Mouse (Mus musculus): ENCODE measurements around the gene Igf2bp2. TPM values are rescaled to one million over a fixed set of nuclear protein-coding genes. Genes with fewer than 3 reads are reported as not detected.

The Igf2bp2 gene
- polyA plus RNA-seq, 1 experiment = 1.8 TPM

GRCm38 (mm10) chr16:22184113-22184512 is 21.0 kb upstream of the Igf2bp2 start:
- TF ChIP-seq POLR2A (IDR thresholded peaks at IDR 0.05; ENCODE audit: control insufficient read depth, extremely low read depth, insufficient read depth, low read length, poor library complexity) (no peak), CTCF (IDR thresholded peaks at IDR 0.05; ENCODE audit: borderline replicate concordance, control insufficient read depth, extremely low read depth, insufficient read depth, low read length, poor library complexity) (no peak)
- 97% methylated on average over 5 of the region's 5 CpGs for WGBS
- DNase-seq = no peak
- Histone ChIP-seq H3K4me3 (ENCODE audit: control insufficient read depth, insufficient read depth, low read length) (no peak overlapping the region), H3K4me1 (replicated peaks; ENCODE audit: control insufficient read depth, insufficient read depth, low read length) (no peaks in the 10 kb centered on the region), H3K27ac (ENCODE audit: control insufficient read depth, insufficient read depth, low read length) (no peak overlapping the region), H3K27me3 (ENCODE audit: control insufficient read depth, insufficient read depth, low read length) (no peaks in the 10 kb centered on the region), H3K36me3 (ENCODE audit: control insufficient read depth, insufficient read depth, low read length) (no peaks in the 10 kb centered on the region)

DNA sequence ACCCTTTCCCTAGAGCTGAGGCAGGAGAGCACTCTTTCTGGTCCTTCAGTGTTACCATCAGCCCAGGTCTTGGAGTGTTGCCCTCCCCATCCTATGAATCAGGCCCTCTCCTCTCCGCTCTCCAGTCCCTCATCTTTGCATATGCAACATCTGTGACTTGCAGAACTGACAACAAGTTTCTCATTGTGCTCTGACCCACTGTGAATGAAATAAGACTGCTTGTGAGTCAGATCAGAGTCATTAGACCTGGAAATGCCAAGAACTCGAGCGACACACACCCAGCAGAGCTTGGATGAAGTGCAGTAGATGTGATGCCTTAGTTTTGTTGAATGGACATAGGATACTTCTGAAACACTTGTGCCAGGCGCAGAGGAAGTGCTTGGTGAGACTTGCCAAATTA is 19.2 kb upstream of the Igf2bp2 start:
- TF ChIP-seq CTCF (IDR thresholded peaks at IDR 0.05; ENCODE audit: borderline replicate concordance, control insufficient read depth, extremely low read depth, insufficient read depth, low read length, poor library complexity) = no peak
- no peak for TF ChIP-seq POLR2A (IDR thresholded peaks at IDR 0.05; ENCODE audit: control insufficient read depth, extremely low read depth, insufficient read depth, low read length, poor library complexity)
- Histone ChIP-seq H3K4me1 (replicated peaks; ENCODE audit: control insufficient read depth, insufficient read depth, low read length) (no peaks in the 10 kb centered on the region), H3K27ac (ENCODE audit: control insufficient read depth, insufficient read depth, low read length) (no peak overlapping the region), H3K36me3 (ENCODE audit: control insufficient read depth, insufficient read depth, low read length) (no peaks in the 10 kb centered on the region), H3K27me3 (ENCODE audit: control insufficient read depth, insufficient read depth, low read length) (no peaks in the 10 kb centered on the region), H3K4me3 (ENCODE audit: control insufficient read depth, insufficient read depth, low read length) (no peak overlapping the region)
- no peak for DNase-seq
- 86% methylated on average over 4 of the region's 4 CpGs for WGBS

DNA sequence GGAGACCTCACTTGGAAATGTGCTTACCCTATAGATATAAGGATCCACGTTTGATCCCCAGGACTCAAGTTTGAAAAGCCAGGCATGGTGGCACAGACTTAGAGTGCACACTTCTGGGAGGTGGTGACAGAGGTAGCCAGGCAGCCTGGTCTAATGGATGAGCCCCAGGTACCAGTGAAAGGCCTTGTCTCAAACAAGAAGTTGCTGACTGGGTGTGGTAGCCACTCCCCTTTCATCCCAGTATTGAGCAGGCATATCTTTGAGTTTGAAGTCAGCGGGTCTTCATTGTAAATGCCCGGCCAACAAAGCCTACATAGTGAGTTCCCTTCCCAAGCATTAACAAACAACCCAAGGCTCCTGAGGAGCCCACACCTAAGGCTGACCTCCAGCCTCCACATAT is 15.7 kb upstream of the Igf2bp2 start:
- no peak overlapping the region for H3K4me3 ChIP-seq (ENCODE audit: control insufficient read depth, insufficient read depth, low read length)
- no peaks in the 10 kb centered on the region for H3K36me3 ChIP-seq (ENCODE audit: control insufficient read depth, insufficient read depth, low read length)
- no peak for TF ChIP-seq CTCF (IDR thresholded peaks at IDR 0.05; ENCODE audit: borderline replicate concordance, control insufficient read depth, extremely low read depth, insufficient read depth, low read length, poor library complexity)
- H3K4me1 ChIP-seq (replicated peaks; ENCODE audit: control insufficient read depth, insufficient read depth, low read length) = no peaks in the 10 kb centered on the region
- WGBS = 96% methylated on average over 3 of the region's 3 CpGs
- no peak overlapping the region for H3K27ac ChIP-seq (ENCODE audit: control insufficient read depth, insufficient read depth, low read length)
- DNase-seq = no peak
- no peaks in the 10 kb centered on the region for H3K27me3 ChIP-seq (ENCODE audit: control insufficient read depth, insufficient read depth, low read length)

GRCm38 (mm10) chr16:22177999-22178398 is 14.9 kb upstream of the Igf2bp2 start:
- H3K27ac ChIP-seq (ENCODE audit: control insufficient read depth, insufficient read depth, low read length) = no peak overlapping the region
- no peak for DNase-seq
- TF ChIP-seq POLR2A (IDR thresholded peaks at IDR 0.05; ENCODE audit: control insufficient read depth, extremely low read depth, insufficient read depth, low read length, poor library complexity) (no peak), CTCF (IDR thresholded peaks at IDR 0.05; ENCODE audit: borderline replicate concordance, control insufficient read depth, extremely low read depth, insufficient read depth, low read length, poor library complexity) (no peak)
- no peaks in the 10 kb centered on the region for H3K27me3 ChIP-seq (ENCODE audit: control insufficient read depth, insufficient read depth, low read length)
- H3K36me3 ChIP-seq (ENCODE audit: control insufficient read depth, insufficient read depth, low read length) = no peaks in the 10 kb centered on the region
- WGBS = 90% methylated on average over 2 of the region's 2 CpGs
- H3K4me3 ChIP-seq (ENCODE audit: control insufficient read depth, insufficient read depth, low read length) = no peak overlapping the region
- H3K4me1 ChIP-seq (replicated peaks; ENCODE audit: control insufficient read depth, insufficient read depth, low read length) = no peaks in the 10 kb centered on the region

- WGBS = 91% methylated on average over 8 of the region's 8 CpGs
- TF ChIP-seq POLR2A (IDR thresholded peaks at IDR 0.05; ENCODE audit: control insufficient read depth, extremely low read depth, insufficient read depth, low read length, poor library complexity) = no peak
- H3K27me3 ChIP-seq (ENCODE audit: control insufficient read depth, insufficient read depth, low read length) = 0 out of 2 replicates have a peak, but pooled peaks cover 2% of the 10 kb centered on the region
- H3K4me3 ChIP-seq (ENCODE audit: control insufficient read depth, insufficient read depth, low read length) = no peak overlapping the region
- no peak for DNase-seq
- H3K4me1 ChIP-seq (replicated peaks; ENCODE audit: control insufficient read depth, insufficient read depth, low read length) = 0 out of 2 replicates have a peak, but pooled peaks cover under 1% of the 10 kb centered on the region
- H3K36me3 ChIP-seq (ENCODE audit: control insufficient read depth, insufficient read depth, low read length) = no peaks in the 10 kb centered on the region
- H3K27ac ChIP-seq (ENCODE audit: control insufficient read depth, insufficient read depth, low read length) = no peak overlapping the region
Measured at GRCm38 (mm10) chr16:22168731-22169130, 5.6 kb upstream of the Igf2bp2 start.

- TF ChIP-seq CTCF (IDR thresholded peaks at IDR 0.05; ENCODE audit: borderline replicate concordance, control insufficient read depth, extremely low read depth, insufficient read depth, low read length, poor library complexity) (no peak), POLR2A (IDR thresholded peaks at IDR 0.05; ENCODE audit: control insufficient read depth, extremely low read depth, insufficient read depth, low read length, poor library complexity) (no peak)
- Histone ChIP-seq H3K4me3 (ENCODE audit: control insufficient read depth, insufficient read depth, low read length) (no peak overlapping the region), H3K4me1 (replicated peaks; ENCODE audit: control insufficient read depth, insufficient read depth, low read length) (peaks cover 16% of the 10 kb centered on the region; the same call in 1 of the 2 replicates), H3K27me3 (ENCODE audit: control insufficient read depth, insufficient read depth, low read length) (peaks cover 20% of the 10 kb centered on the region), H3K27ac (ENCODE audit: control insufficient read depth, insufficient read depth, low read length) (no peak overlapping the region), H3K36me3 (ENCODE audit: control insufficient read depth, insufficient read depth, low read length) (no peaks in the 10 kb centered on the region)
- DNase-seq = no peak
- 94% methylated on average over 5 of the region's 5 CpGs for WGBS
Measured at GRCm38 (mm10) chr16:22165556-22165955, 2.5 kb upstream of the Igf2bp2 start.

GRCm38 (mm10) chr16:22164446-22164845 is 1.3 kb upstream of the Igf2bp2 start:
- Histone ChIP-seq H3K27ac (ENCODE audit: control insufficient read depth, insufficient read depth, low read length) (no peak overlapping the region), H3K4me3 (ENCODE audit: control insufficient read depth, insufficient read depth, low read length) (no peak overlapping the region), H3K4me1 (replicated peaks; ENCODE audit: control insufficient read depth, insufficient read depth, low read length) (peaks cover 16% of the 10 kb centered on the region; the same call in 1 of the 2 replicates), H3K36me3 (ENCODE audit: control insufficient read depth, insufficient read depth, low read length) (no peaks in the 10 kb centered on the region), H3K27me3 (ENCODE audit: control insufficient read depth, insufficient read depth, low read length) (peaks cover 20% of the 10 kb centered on the region)
- WGBS = 79% methylated on average over 8 of the region's 8 CpGs
- no peak for DNase-seq
- TF ChIP-seq CTCF (IDR thresholded peaks at IDR 0.05; ENCODE audit: borderline replicate concordance, control insufficient read depth, extremely low read depth, insufficient read depth, low read length, poor library complexity) = no peak
